Mouse (Mus musculus): Measurements from ENCODE around the gene Gm12830. TPM values are rescaled to one million over a fixed set of nuclear protein-coding genes. Genes with fewer than 3 reads are reported as not detected.

Gene Gm12830
- polyA plus RNA-seq (2012): 0.11 TPM in 1 of 2 replicates, not detected in the other

DNA sequence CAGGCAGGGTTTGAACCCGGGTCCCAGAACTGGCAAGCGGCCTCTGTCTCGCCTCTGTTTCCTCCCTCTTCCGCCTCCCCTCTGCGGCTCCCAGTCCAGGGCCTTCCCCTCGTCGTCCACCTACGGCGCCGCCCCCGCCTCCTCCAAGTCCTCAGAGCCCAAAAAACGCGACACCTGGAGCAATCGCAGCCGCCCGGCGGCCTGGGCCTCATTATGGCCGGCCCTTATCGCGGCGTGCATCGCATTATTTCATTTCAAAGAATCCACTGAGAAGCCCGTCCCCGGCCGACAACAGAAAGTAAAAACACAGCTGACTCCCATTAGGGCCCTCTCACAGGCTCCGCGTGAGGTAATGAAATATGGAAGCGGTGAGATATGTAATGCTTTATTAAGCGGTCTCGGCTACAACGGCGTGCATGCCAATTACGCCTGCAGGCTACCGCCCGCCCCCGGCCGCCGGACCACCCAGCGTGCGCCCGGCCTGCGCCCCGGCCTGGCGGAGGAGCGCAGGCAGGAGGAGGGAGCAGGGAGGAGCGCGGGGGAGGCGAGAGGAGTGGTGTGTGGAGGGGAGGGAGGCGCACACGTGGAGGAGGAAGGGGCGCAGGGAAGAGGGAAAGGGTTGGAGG is at the start of gene Gm12830:
TSS of gene Gm12830 (plus strand) at position 156 of the 626 bp plus-strand sequence.

Other genes with a start within 250 kb of the Gm12830 start
- gene Foxd2, start 87.2 kb downstream of the Gm12830 start, polyA plus RNA-seq (2012): 6.5 and 8.4 TPM in 2 replicates
- gene Foxe3, start 104.3 kb downstream of the Gm12830 start, polyA plus RNA-seq (2012): 0.13 TPM in 1 of 2 replicates, not detected in the other
- 55.1 and 65.9 TPM in 2 replicates for gene Cmpk1, start 165.5 kb downstream of the Gm12830 start, polyA plus RNA-seq (2012)
- gene Stil, start 178.4 kb downstream of the Gm12830 start, polyA plus RNA-seq (2012): 2.3 and 2.5 TPM in 2 replicates
- gene Tal1, start 234.7 kb downstream of the Gm12830 start, polyA plus RNA-seq (2012): 56.2 and 76.1 TPM in 2 replicates